Mouse (Mus musculus) MEL (cell line): ENCODE data around the gene Klc1.

ENCODE experiments used
- HCFC1 ChIP-seq: IDR thresholded peaks from 2 replicates; pipeline ENCODE4 v1.6.1; 2012; ENCODE audit warnings: low read depth, mild to moderate bottlenecking, inconsistent platforms, low read length, improper control_type of control experiment, moderate library complexity
- MYB ChIP-seq: IDR thresholded peaks from 2 replicates; pipeline ENCODE4 v1.6.1; 2011; ENCODE audit warnings: mild to moderate bottlenecking, low read depth, low read length, improper control_type of control experiment
- POLR2A ChIP-seq, 2 experiments: IDR thresholded peaks; 2 replicates each; pipeline ENCODE4 v1.6.1; 2011 to 2012; ENCODE audit warnings: low read length in 2 of 2, mild to moderate bottlenecking in 2 of 2, control low read depth in 1 of 2, improper control_type of control experiment in 1 of 2, low read depth in 1 of 2, moderate library complexity in 1 of 2; ENCODE audit not compliant: control insufficient read depth in 1 of 2, insufficient read depth in 1 of 2, poor library complexity in 1 of 2
- POLR2AphosphoS2 ChIP-seq: IDR thresholded peaks from 2 replicates; pipeline ENCODE4 v1.6.1; 2011; ENCODE audit warnings: low read length, improper control_type of control experiment
- POLR2AphosphoS5 ChIP-seq: IDR thresholded peaks from 2 replicates; pipeline ENCODE4 v1.6.1; 2012; ENCODE audit warnings: low read depth, borderline replicate concordance, mild to moderate bottlenecking, inconsistent platforms, low read length, moderate library complexity, mixed read lengths
- SIN3A ChIP-seq: IDR thresholded peaks from 2 replicates; pipeline ENCODE4 v1.6.1; 2012; ENCODE audit warnings: low read length, improper control_type of control experiment, inconsistent platforms
- TAL1 ChIP-seq: IDR thresholded peaks from 2 replicates; pipeline ENCODE4 v1.6.1; 2012; ENCODE audit warnings: mild to moderate bottlenecking, inconsistent platforms, low read length, moderate library complexity, mixed read lengths
- ZC3H11A ChIP-seq: IDR thresholded peaks from 2 replicates; pipeline ENCODE4 v1.6.1; 2012; ENCODE audit warnings: low read depth, mild to moderate bottlenecking, inconsistent platforms, low read length, improper control_type of control experiment

GRCm38 (mm10) chr12:111853011-111853436 lies 94.4 kb downstream of the Klc1 start:
- no peak for TF ChIP-seq HCFC1
- TF ChIP-seq SIN3A: no peak
- no peak for TF ChIP-seq POLR2AphosphoS2
- no peak for TF ChIP-seq POLR2A (IDR thresholded peaks at IDR 0.05; ENCODE audit: control insufficient read depth in 1 of 2, insufficient read depth in 1 of 2, low read depth in 1 of 2, low read length in 2 of 2, poor library complexity in 1 of 2)
- no peak for TF ChIP-seq POLR2AphosphoS5
- TF ChIP-seq MYB: no peak
- TF ChIP-seq TAL1: no peak
- TF ChIP-seq ZC3H11A: no peak
